Mouse (Mus musculus) frontal cortex, postnatal 14 days (tissue): Measurements from ENCODE around the gene Gin1.
"Not testable (repeated sequence)": the region's sequence is repeated elsewhere in the genome, so short reads cannot be mapped to it uniquely, and the experiment has no call there.

Experiments
- DNase-seq, 2 experiments: peaks; one replicate each; pipeline ENCODE4 v3.0.0; 2022; ENCODE audit warnings: low spot score in 2 of 2

Gin1 gene

DNA sequence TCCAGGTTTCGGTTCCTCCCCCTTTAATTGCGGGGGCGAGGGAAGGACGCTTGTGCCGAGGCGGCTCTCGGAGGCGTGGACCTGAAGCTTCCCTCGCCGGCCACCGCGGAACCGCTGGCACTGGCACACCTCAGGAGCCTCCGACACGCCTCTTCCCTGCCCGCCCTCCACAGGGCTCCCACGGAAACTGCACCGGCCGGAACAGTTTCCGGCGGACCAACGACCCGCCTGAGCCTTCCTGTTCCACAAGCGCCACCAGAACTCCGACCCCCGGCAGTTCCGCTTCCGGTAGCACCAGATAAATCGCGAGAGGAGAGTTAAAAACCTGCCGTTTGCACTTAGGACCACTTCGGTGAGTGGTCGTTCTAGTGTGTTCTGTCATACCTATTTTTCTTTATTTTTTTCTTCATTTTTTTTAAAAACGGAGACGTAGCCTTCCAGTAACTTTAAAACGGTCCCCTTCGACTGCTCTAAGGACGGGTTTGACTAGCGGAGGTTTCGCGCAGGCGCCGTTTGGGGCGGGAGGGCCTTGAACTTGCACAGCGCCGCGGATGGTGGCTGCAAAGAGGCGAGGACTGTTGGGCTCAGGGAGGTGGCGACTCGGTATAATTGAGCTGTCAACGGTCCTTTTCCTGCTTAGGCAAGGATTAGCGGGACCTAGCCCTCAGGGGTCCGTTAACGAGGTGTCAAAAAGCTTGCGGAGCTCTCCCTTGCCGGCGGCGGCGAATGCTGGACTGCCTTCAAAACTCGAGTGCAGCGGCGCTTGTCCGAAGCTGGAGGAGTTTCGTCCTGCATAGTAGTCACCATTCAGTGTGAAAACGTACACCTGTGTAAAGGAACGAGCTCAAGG, at the start of gene Gin1, which contains the start of gene Ppip5k2:
Gene Gin1 (plus strand): TSS at position 269 of the 850 bp plus-strand sequence.
Gene Ppip5k2 (minus strand): TSS at position 508 of the 850 bp plus-strand sequence.
- DNase-seq: peak; percentile 89 to 91

DNA sequence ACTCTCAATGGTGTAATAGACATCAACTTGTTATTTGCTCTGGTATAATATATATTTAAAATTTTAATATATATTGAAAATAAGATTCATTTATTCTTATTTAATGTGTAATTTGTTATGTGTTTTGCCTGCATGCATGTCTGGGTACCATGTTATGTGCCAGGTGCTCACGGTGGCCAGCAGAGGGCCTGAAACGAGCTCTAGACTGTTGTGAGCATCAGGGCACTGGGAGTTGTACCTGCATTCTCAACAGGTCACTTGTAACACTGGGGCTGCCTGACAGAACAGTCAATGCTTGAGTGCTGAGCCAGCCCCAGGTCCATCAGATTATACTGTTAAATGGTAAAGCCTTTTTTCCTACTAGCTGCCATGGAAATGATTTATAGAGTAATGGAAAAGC, 43.2 kb upstream of the Gin1 start:
- no peak for DNase-seq

DNA sequence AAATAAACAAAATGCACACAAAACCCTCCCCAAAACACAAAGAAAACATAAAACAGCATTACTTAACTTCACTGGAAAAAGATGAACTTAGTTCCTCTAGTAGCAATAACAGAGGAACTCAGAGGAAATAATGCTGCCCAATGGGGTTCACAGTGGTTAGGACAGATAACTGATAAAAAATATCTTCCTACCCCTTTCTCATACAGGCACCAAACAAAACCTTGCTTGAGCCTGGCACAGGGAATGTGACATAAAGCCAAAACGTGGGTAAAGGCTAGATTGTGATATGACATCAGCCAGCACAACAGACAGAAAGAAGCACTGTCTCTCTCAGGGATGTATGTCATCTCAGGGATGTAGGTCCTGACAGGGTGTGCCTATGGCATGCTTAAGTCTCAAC, 40.6 kb upstream of the Gin1 start:
- no peak for DNase-seq

DNA sequence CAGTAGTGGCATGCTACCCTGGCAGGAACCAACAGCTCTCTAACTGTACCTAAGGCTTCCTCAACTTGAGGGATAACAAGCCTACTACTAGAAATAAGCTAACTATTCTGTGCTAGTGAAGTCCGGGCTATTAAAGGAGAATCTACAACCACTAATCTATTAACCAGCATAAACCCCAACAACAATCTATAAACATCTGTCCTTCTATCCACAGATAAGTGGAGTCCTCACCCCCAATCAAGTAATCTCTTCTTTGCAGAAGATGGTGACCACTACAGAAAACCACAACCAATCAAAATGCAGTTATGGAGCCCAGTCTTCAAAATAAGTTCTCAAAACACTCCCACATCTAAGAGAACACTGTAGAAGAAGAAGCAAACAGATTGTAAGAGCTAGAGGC, 26.9 kb upstream of the Gin1 start:
- no peak for DNase-seq

- DNase-seq: no peak
Measured at GRCm38 (mm10) chr1:97745712-97746111, 24.3 kb upstream of the Gin1 start.

GRCm38 (mm10) chr1:97746261-97746660, 23.7 kb upstream of the Gin1 start:
- no peak for DNase-seq

GRCm38 (mm10) chr1:97748163-97748562, 21.8 kb upstream of the Gin1 start:
- no peak for DNase-seq

- DNase-seq: no peak
Measured at GRCm38 (mm10) chr1:97753216-97753615, 16.8 kb upstream of the Gin1 start.

GRCm38 (mm10) chr1:97754392-97754791, 15.6 kb upstream of the Gin1 start:
- DNase-seq: no peak

GRCm38 (mm10) chr1:97759841-97760240, 10.1 kb upstream of the Gin1 start:
- DNase-seq: no peak

GRCm38 (mm10) chr1:97760598-97760997, 9.4 kb upstream of the Gin1 start:
- no peak for DNase-seq

GRCm38 (mm10) chr1:97761477-97761876, 8.5 kb upstream of the Gin1 start:
- no peak for DNase-seq

DNA sequence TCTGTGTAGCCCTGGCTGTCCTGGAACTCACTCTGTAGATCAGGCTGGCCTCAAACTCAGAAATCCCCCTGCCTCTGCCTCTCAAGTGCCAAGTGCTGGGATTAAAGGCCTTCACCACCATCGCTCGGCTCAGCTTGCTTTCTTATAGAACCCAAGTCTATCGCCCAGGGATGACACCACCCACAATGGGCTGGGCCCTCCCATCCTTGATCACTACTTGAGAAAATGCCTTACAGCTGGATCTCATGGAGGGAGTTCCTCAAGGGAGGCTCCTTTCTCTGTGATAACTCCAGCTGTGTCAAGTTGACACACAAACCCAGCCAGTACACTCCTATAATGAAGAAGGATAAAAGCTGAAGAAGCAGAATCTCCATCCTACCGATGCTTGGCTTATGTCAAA, 4.3 kb upstream of the Gin1 start:
- not testable (repeated sequence) for DNase-seq

- DNase-seq: no peak
Measured at GRCm38 (mm10) chr1:97768089-97768488, 1.9 kb upstream of the Gin1 start.

GRCm38 (mm10) chr1:97768906-97769293, 1.1 kb upstream of the Gin1 start:
- no peak for DNase-seq

DNA sequence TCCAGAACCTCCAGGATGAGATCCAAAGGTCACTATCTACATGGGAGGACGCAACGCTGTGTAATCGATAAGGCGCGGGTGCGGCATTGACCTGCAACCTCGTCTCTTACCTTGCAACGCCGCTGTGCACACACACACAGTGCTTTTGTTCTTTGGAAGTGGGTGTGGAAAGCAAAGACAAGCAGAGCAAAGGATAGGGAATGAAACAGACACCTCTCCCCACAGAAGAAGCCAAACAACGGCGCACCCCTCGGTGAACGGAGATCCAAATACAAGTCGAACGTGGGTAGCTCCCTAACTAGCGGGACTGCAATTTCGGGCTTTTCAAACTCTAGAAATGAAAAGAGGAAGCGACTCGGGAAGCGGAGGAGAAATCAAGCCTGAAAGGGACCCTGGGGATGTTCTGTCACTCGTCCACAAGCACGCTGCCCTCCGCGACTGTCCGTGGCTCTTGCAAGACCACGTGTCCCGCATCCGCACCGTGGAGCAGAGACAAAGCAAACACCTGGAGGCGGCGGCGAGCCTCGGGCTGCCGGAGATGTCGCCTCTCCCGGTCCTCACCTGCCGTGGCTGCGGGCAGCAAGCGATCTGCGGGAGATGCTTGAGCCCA, 573 bp upstream of the Gin1 start:
- DNase-seq: peak; percentile 16 to 17

DNA sequence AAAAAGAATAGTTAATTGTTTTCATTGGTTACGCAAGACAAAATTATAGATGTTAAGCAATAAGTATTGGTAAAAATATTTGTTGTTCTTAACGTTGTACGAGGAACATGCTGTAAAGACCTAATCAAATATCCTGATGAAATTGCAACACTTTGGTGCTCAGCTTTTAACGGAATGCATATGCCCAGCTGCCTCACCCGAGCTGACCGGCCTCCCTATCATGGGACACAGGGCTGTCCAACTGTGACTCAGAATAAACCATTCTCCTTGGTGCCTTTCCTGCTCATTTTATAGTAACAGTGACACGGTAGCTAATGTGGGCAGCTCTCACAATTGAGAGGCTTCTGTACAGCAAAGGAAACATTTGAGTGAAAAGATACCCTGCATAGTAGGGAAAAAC, 1.1 kb downstream of the Gin1 start:
- DNase-seq: no peak

DNA sequence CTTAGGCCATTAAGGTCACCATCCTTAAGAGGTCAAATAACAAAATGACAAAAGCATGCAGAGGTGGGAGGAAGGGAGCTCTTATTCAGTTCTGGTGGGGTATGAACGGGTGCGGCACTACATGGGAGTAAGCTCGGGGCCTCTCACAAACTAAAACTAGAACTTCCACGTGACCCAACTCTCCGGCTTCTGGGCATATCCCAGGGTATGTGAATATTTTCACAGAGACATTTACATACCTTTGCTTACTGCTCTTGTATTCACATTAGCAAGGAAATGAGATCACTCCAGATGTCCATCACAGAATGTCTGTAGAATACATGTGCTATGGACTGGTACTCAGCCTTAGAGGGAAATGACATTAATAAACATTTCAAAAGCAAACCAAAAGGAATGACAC, 1.8 kb downstream of the Gin1 start:
- DNase-seq: no peak

GRCm38 (mm10) chr1:97773362-97773761, 3.4 kb downstream of the Gin1 start:
- no peak for DNase-seq

DNA sequence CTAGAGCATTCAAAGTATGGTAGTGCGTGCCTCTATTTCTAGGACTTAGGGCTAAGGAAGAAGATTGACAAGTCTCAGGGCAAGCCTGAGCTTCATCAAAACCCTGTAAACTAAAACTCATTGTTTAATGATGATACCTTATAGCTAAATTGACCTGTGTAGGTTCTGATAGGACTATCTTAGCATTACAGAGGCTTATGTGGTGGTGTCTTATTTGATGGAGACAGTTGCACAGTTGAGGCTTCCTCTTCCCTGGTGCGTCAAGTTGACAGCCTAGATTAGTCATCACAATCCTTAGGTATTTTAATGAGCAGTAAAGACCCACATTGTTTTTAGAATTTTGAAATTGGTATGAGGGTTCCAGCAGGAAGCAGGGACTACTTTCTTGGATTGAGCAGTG, 4.0 kb downstream of the Gin1 start:
- no peak for DNase-seq

DNA sequence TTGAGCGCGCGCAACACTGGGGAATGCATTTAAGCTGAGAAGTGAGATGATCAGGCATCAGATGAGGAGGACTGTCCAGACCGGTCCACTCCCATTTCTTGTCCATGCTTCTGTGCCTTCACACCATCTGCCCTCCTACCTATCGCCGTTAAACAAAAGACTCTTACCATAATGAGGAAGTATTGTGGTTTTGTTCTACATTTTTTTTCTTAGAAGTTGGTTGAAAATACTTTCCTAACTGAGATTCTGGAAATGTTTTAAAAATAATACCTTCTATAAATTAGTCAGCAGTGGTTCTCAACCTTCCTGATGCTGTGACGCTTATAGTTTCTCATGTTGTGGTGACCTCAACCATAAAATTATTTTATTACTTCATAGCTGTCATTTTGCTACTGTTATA, 11.7 kb downstream of the Gin1 start:
- no peak for DNase-seq

GRCm38 (mm10) chr1:97784928-97785327, 15.0 kb downstream of the Gin1 start:
- no peak for DNase-seq

- DNase-seq: no peak
Measured at GRCm38 (mm10) chr1:97785685-97786393, 15.9 kb downstream of the Gin1 start.
